Mouse (Mus musculus): Measurements from ENCODE around the gene Nnat. TPM values are rescaled to one million over a fixed set of nuclear protein-coding genes. Genes with fewer than 3 reads are reported as not detected.

Nnat gene
- polyA plus RNA-seq, 1 experiment from 2014 or later = 619 TPM

DNA sequence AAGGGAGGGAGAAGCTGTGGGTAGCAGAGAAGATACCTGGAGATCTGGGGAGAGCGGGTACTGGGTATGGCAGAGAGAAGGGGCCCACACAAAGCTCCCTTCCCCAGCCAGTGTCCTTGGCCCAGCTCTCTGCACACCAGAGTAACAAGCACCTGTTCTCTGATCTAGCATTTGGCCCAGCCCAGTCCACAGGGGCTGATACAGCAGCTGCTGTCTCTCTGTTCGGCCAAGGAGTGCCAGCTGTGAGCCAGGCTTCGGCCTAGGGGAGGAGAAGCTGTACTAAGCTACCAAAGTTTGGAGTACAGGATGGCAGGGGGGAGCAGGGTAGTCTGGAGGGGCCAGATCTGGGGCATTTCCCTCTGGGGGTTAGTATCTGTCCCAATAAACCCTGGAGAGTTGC, 51.9 kb downstream of the Nnat start:
- Histone ChIP-seq H3K27ac (ENCODE audit: low read length) (no peak overlapping the region), H3K4me3 (ENCODE audit: low read length) (no peak overlapping the region), H3K9ac (ENCODE audit: low read length) (no peak overlapping the region), H3K4me2 (ENCODE audit: low read depth, low read length) (no peak overlapping the region), H3K4me1 (replicated peaks; ENCODE audit: control insufficient read depth, insufficient read depth, low read length) (peaks cover 2% of the 10 kb centered on the region; the same call in 1 of the 2 replicates), H3K9me3 (ENCODE audit: control insufficient read depth, low read length) (no peaks in the 10 kb centered on the region), H3K27me3 (ENCODE audit: control insufficient read depth, insufficient read depth, low read depth, low read length) (no peaks in the 10 kb centered on the region), H3K36me3 (ENCODE audit: control insufficient read depth, insufficient read depth, low read length) (no peaks in the 10 kb centered on the region)
- ATAC-seq (ENCODE audit: low read depth) = no peak
- 70% methylated on average over 3 of the region's 3 CpGs for WGBS

Small RNA genes within 50 kb of the gene (microRNA-seq; reads per million reads assigned to microRNA genes)
- 4.0 reads per million, percentile 15 among the genes with 10 or more reads in this experiment for gene Gm23134

Other genes with a start within 250 kb of the Nnat start
- not detected in 2 replicates for gene Ghrh, start 212.6 kb upstream of the Nnat start, polyA plus RNA-seq (2015; fragmentation: Nextera tagmentation; extraction: Ambion mirVana)
- gene Manbal, start 192.5 kb upstream of the Nnat start, polyA plus RNA-seq (2015; fragmentation: Nextera tagmentation; extraction: Ambion mirVana) = 85.3 and 86.3 TPM in 2 replicates
- gene Src, start 141.6 kb upstream of the Nnat start, polyA plus RNA-seq (2015; fragmentation: Nextera tagmentation; extraction: Ambion mirVana) = 20.9 and 21.1 TPM in 2 replicates
- 52.8 and 56.2 TPM in 2 replicates for gene Blcap, start 11.2 kb downstream of the Nnat start, polyA plus RNA-seq (2015; fragmentation: Nextera tagmentation; extraction: Ambion mirVana)
- gene Ctnnbl1, start 177.3 kb downstream of the Nnat start, polyA plus RNA-seq (2015; fragmentation: Nextera tagmentation; extraction: Ambion mirVana) = 51.7 and 54.7 TPM in 2 replicates